Mouse (Mus musculus): ENCODE measurements around the gene Mmp15. TPM values are rescaled to one million over a fixed set of nuclear protein-coding genes. Genes with fewer than 3 reads are reported as not detected.
A peak's percentile ranks its signal among the peaks of the same experiment; 100 is the strongest.

Gene Mmp15
- polyA plus RNA-seq, 1 experiment from 2014 or later = 25.6 TPM

DNA sequence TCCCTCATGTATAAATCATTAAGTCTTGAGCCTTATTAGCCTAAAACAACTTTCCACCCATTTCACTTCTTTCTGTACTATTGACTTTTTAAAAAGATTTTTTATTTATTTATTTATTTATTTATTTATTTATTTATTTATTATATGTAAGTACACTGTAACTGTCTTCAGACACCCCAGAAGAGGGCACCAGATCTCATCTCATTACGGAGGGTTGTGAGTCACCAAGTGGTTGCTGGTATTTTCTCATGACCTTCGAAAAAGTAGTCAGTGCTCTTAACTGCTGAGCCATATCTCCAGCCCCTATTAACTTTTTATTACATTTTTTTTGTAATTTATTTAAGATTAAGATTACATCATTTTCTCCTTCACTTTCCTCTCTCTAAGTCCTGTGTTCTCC, 37.4 kb upstream of the Mmp15 start:
- H3K36me3 ChIP-seq (ENCODE audit: insufficient read depth) = no peaks in the 10 kb centered on the region
- TF ChIP-seq CTCF (IDR thresholded peaks at IDR 0.05; ENCODE audit: low read depth) = no peak
- DNase-seq = no peak
- no peaks in the 10 kb centered on the region for H3K27me3 ChIP-seq (ENCODE audit: insufficient read depth, low read length)
- no peaks in the 10 kb centered on the region for H3K9me3 ChIP-seq (ENCODE audit: low read depth, low read length)
- H3K27ac ChIP-seq (ENCODE audit: low read depth) = no peak overlapping the region
- H3K4me2 ChIP-seq = no peak overlapping the region
- no peak overlapping the region for H3K9ac ChIP-seq
- 75% methylated on average over 2 of the region's 2 CpGs for WGBS
- H3K4me3 ChIP-seq (ENCODE audit: low read depth, low read length) = no peak overlapping the region
- H3K4me1 ChIP-seq (ENCODE audit: insufficient read depth) = peaks cover under 1% of the 10 kb centered on the region; the same call in 1 of the 2 replicates
- no peak for ATAC-seq (ENCODE audit: insufficient read depth)

DNA sequence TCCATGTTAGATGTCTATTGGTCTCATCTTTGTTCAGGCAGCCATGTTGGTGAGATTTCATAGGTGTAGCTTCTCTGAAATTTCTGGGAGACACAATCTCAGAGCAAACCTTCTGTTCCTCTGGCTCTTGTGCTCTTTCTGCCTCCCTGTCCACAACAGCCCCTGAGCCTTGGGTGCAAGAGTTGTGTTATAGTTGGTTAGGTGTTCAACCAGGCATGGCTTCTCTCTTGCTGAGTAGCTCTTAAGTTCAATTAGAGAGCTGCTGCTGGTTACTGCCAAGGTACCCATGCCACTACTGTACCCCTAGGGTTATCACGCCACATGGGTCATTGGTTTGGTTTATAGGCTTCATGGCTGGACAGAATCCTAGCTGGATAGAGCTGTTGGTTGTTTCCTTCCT, 36.7 kb upstream of the Mmp15 start:
- WGBS = 91% methylated on average over 1 of the region's 1 CpGs
- no peak for DNase-seq

DNA sequence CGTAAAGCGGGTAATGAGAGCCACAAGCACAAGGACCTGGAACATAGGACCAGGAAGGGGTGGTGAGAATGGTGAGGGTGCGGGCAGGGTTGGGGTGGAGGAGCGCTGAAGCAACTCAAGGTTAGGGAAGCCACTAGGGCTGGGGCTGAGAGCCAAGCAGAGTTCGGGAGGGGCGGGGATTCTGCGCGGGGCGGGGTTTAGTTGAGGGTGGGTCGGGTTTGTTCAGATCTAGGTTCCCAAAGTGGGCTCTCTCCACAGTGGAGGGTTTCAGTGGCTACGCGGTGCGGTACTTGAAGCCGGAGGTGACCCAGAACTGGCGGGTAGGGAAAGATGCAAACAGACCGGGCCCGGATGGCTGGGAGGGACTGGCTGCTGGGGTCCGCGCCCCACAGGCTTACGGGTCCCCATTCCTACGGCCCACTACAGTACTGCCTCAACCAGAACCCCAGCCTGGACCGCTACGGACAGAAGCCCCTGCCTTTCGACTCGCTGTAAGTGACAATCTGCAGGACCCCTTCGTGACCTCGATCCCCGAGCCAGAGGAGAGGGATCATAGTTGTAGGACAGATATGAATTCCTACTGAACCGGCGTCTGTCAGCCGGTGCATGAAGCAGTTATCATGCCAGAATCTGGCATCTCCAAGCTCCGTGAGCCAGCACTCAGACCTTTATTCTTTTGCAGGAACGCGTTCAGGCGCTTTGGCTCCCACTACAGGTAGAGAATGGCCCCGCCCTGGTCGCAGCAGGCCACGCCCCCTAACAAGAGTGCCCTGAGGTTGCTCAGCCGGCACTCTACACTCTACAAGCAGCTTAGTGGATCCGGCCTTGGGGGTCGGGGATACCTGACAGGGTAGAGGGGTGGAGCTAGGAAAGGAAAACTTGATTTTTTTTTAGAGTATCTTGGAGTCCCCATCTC, 31.6 kb upstream of the Mmp15 start:
- Histone ChIP-seq H3K27me3 (ENCODE audit: insufficient read depth, low read length) (no peaks in the 10 kb centered on the region), H3K9ac (peak overlapping the region; percentile 46), H3K4me3 (ENCODE audit: low read depth, low read length) (peak overlapping the region; percentile 47), H3K9me3 (ENCODE audit: low read depth, low read length) (no peaks in the 10 kb centered on the region), H3K36me3 (ENCODE audit: insufficient read depth) (peaks cover 19% of the 10 kb centered on the region), H3K27ac (ENCODE audit: low read depth) (peak overlapping the region; percentile 24; the same call in 1 of the 2 replicates), H3K4me2 (peak overlapping the region; percentile 96), H3K4me1 (ENCODE audit: insufficient read depth) (peaks cover 9% of the 10 kb centered on the region; the same call in 1 of the 2 replicates)
- WGBS = 3% methylated on average over 41 of the region's 41 CpGs
- peak; percentile 42 for TF ChIP-seq CTCF (IDR thresholded peaks at IDR 0.05; ENCODE audit: low read depth)
- ATAC-seq (ENCODE audit: insufficient read depth) (peak; percentile 84), DNase-seq (peak; percentile 78)

More for the DNA sequence above, 36.7 kb upstream of the Mmp15 start:
- Histone ChIP-seq H3K4me3 (ENCODE audit: low read depth, low read length) (no peak overlapping the region), H3K4me1 (ENCODE audit: insufficient read depth) (peaks cover 5% of the 10 kb centered on the region; the same call in 1 of the 2 replicates), H3K9me3 (ENCODE audit: low read depth, low read length) (no peaks in the 10 kb centered on the region), H3K9ac (no peak overlapping the region), H3K4me2 (no peak overlapping the region), H3K27me3 (ENCODE audit: insufficient read depth, low read length) (no peaks in the 10 kb centered on the region), H3K36me3 (ENCODE audit: insufficient read depth) (no peaks in the 10 kb centered on the region), H3K27ac (ENCODE audit: low read depth) (no peak overlapping the region)
- no peak for ATAC-seq (ENCODE audit: insufficient read depth)
- TF ChIP-seq CTCF (IDR thresholded peaks at IDR 0.05; ENCODE audit: low read depth) = no peak

DNA sequence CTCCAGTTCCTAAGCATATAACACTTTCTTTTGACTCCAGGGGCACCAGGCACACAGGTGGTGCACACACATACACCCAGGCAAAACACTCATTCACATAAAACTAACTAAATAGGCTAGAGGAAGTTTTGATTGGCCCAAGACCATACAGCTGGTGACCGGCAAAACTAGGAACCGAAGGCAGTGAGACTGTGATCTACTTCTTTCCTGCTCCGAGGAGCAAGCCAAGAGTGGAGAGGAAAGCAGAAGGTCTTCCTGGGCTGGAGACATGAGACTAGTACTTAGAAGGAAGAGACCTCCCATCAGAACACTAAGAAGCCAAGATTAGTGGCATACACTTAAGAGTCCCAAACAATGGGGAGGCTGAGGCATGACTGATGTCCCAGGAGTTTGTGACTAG, 28.9 kb upstream of the Mmp15 start:
- Histone ChIP-seq H3K4me3 (ENCODE audit: low read depth, low read length) (no peak overlapping the region), H3K36me3 (ENCODE audit: insufficient read depth) (peaks cover 46% of the 10 kb centered on the region), H3K4me2 (no peak overlapping the region), H3K27me3 (ENCODE audit: insufficient read depth, low read length) (no peaks in the 10 kb centered on the region), H3K9ac (no peak overlapping the region), H3K27ac (ENCODE audit: low read depth) (no peak overlapping the region), H3K9me3 (ENCODE audit: low read depth, low read length) (no peaks in the 10 kb centered on the region), H3K4me1 (ENCODE audit: insufficient read depth) (peaks cover 9% of the 10 kb centered on the region; the same call in 1 of the 2 replicates)
- no peak for ATAC-seq (ENCODE audit: insufficient read depth)
- TF ChIP-seq CTCF (IDR thresholded peaks at IDR 0.05; ENCODE audit: low read depth) = no peak
- 77% methylated on average over 3 of the region's 3 CpGs for WGBS
- DNase-seq = no peak

GRCm38 (mm10) chr8:95324646-95325045, 27.4 kb upstream of the Mmp15 start:
- Histone ChIP-seq H3K9ac (no peak overlapping the region; the same call in 1 of the 2 replicates), H3K27me3 (ENCODE audit: insufficient read depth, low read length) (no peaks in the 10 kb centered on the region), H3K27ac (ENCODE audit: low read depth) (peak overlapping the region; percentile 8; the same call in 1 of the 2 replicates), H3K36me3 (ENCODE audit: insufficient read depth) (peaks cover 61% of the 10 kb centered on the region), H3K9me3 (ENCODE audit: low read depth, low read length) (no peaks in the 10 kb centered on the region), H3K4me1 (ENCODE audit: insufficient read depth) (peaks cover 9% of the 10 kb centered on the region; the same call in 1 of the 2 replicates), H3K4me2 (no peak overlapping the region), H3K4me3 (ENCODE audit: low read depth, low read length) (no peak overlapping the region)
- WGBS = 37% methylated on average over 5 of the region's 5 CpGs
- no peak for TF ChIP-seq CTCF (IDR thresholded peaks at IDR 0.05; ENCODE audit: low read depth)
- DNase-seq (no peak), ATAC-seq (ENCODE audit: insufficient read depth) (no peak)

DNA sequence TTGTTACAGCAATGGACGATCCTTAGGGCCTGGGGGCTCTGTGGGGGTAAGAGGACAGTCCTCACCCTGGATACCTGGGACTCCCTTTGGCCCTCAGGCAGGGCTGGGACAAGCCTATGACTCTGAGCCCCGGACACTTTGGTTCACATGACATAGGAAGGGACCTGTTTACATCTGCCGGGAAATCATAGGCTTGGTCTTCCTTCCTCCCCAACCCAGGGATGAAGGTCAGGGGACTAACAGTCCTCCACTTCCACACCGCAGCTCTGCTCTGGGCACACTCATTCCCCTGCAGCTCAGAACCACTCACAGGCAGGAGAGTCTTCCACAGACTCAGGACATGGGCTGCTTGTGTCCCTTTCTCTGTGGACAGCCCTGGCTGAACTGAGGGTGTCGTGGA, 25.2 kb upstream of the Mmp15 start:
- TF ChIP-seq CTCF (IDR thresholded peaks at IDR 0.05; ENCODE audit: low read depth) = no peak
- ATAC-seq (ENCODE audit: insufficient read depth) (no peak), DNase-seq (no peak)
- no peaks in the 10 kb centered on the region for H3K9me3 ChIP-seq (ENCODE audit: low read depth, low read length)
- H3K4me1 ChIP-seq (ENCODE audit: insufficient read depth) = peaks cover 10% of the 10 kb centered on the region
- no peak overlapping the region for H3K4me3 ChIP-seq (ENCODE audit: low read depth, low read length)
- no peak overlapping the region for H3K27ac ChIP-seq (ENCODE audit: low read depth)
- no peak overlapping the region for H3K9ac ChIP-seq
- peaks cover 62% of the 10 kb centered on the region for H3K36me3 ChIP-seq (ENCODE audit: insufficient read depth)
- H3K4me2 ChIP-seq = no peak overlapping the region
- no peaks in the 10 kb centered on the region for H3K27me3 ChIP-seq (ENCODE audit: insufficient read depth, low read length)
- 72% methylated on average over 5 of the region's 5 CpGs for WGBS

DNA sequence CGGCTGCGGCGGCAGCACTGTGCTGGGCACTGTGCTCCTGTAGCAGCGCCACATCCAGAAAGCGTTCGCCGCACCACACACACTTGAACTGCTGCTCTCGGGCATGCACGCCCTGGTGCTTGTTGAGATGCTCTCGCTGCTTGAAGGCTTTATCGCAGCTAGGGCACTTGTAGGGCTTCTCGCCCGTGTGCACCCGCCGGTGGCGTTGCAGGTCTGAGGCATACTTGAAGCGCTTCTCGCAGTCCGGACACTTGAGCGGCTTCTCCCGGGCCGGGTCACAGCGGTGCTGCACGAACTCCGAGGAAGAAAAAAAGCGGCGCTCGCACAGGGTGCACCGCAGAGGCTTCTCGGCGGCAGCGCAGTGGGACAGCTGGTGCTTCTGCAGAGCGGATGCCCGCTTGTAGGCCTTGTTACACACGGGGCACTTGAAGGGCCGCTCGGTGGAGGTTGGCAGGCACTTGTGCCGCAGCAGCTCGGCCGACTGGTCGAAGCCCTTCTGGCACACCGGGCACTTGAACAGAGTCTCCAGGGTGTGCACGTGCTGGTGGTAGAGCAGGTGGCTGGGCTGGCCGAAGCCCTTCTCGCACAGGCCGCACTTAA, 24.1 kb upstream of the Mmp15 start:
- peaks cover 10% of the 10 kb centered on the region for H3K4me1 ChIP-seq (ENCODE audit: insufficient read depth)
- no peak for ATAC-seq (ENCODE audit: insufficient read depth)
- 84% methylated on average over 46 of the region's 46 CpGs for WGBS

More for the DNA sequence above, 24.1 kb upstream of the Mmp15 start:
- Histone ChIP-seq H3K9ac (no peak overlapping the region), H3K9me3 (ENCODE audit: low read depth, low read length) (no peaks in the 10 kb centered on the region), H3K36me3 (ENCODE audit: insufficient read depth) (peaks cover 62% of the 10 kb centered on the region), H3K4me3 (ENCODE audit: low read depth, low read length) (no peak overlapping the region), H3K27me3 (ENCODE audit: insufficient read depth, low read length) (no peaks in the 10 kb centered on the region), H3K27ac (ENCODE audit: low read depth) (no peak overlapping the region), H3K4me2 (no peak overlapping the region)
- TF ChIP-seq CTCF (IDR thresholded peaks at IDR 0.05; ENCODE audit: low read depth) = no peak
- DNase-seq = no peak
